Mouse (Mus musculus) myocyte (in vitro differentiated cells): Measurements from ENCODE around the gene Mtss1l.

Experiments used
- MAX ChIP-seq: IDR thresholded peaks from one replicate; pipeline ENCODE4 v1.6.1; 2011; ENCODE audit warnings: low read depth, mild to moderate bottlenecking, control low read depth
- REST ChIP-seq: IDR thresholded peaks from one replicate; pipeline ENCODE4 v1.6.1; 2011; ENCODE audit warnings: mild to moderate bottlenecking, control low read depth, moderate library complexity; ENCODE audit not compliant: insufficient read depth, insufficient read length

DNA sequence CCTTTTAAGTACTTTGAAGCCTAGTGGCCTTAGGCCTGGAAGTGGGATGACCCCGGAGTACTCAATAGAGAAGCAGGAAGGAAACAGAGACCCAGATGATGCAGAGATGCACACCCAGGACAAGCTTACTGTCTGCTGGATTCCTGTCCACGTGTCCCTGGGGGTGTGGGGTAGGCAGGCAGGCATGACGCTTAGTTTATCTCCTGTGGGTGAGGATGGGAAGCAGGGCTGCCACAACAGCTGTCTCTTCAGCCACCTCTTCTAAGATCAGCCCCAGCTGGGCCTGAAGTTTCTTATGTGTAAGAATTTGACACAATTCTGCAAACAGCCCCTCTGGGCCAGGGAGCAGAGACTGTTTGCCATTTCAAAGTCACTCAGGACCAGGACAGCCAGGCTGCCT is 42.3 kb upstream of the Mtss1l start:
- TF ChIP-seq REST (no peak), MAX (no peak)
